Mouse (Mus musculus) Patski (cell line): Measurements from ENCODE around the gene Dppa4. TPM values are rescaled to one million over a fixed set of nuclear protein-coding genes. Genes with fewer than 3 reads are reported as not detected.
A peak's percentile ranks its signal among the peaks of the same experiment; 100 is the strongest.

ENCODE experiments used
- ATAC-seq: fragments of 100-300 bp; one replicate; pipeline ENCODE4 v1.8.0; 2021
- CTCF ChIA-PET: fragments of 350-600 bp; sonication (Branson Sonifier 250); formaldehyde crosslinking; loops from one replicate; lab custom pipeline; 2022; ENCODE audit warnings: inconsistent platforms; lab: Charles Lee
- POLR2A ChIA-PET: fragments of 350-600 bp; sonication (Branson Sonifier 250); formaldehyde crosslinking; loops from one replicate; lab custom pipeline; 2022; ENCODE audit warnings: antibody characterized with exemption, inconsistent platforms; lab: Charles Lee
- DNase-seq: peaks from one replicate; pipeline ENCODE4 v3.0.0-alpha.2; 2011; ENCODE audit warnings: low read depth, low spot score
- H3K27me3 ChIP-seq: fragments of 371-371 bp; one replicate; pipeline ENCODE4 v1.5.1; 2021
- CTCF ChIP-seq: fragments of 100-300 bp; IDR thresholded peaks from one replicate; pipeline ENCODE4 v1.5.1; 2021
- in situ Hi-C: fragments of 300-500 bp; cut with MboI; formaldehyde crosslinking; loops from 3 replicates; pipeline ENCODE4 v1.11.1; 2018; ENCODE audit warnings: low pct_unique_long_range_greater_than_20kb, mixed read lengths
- polyA plus RNA-seq: library from polyadenylated mRNA; unstranded; gene quantifications from one replicate; pipeline ENCODE4 v1.2.3, GENCODE M21; 2021

The Dppa4 gene
- polyA plus RNA-seq, 1 experiment from 2014 or later = not detected

GRCm38 (mm10) chr16:48323602-48324345 is 40.2 kb downstream of the Dppa4 start:
- no peak for DNase-seq
- POLR2A ChIA-PET = no interaction called here
- no peak for ATAC-seq
- no peak for TF ChIP-seq CTCF
- no peaks in the 10 kb centered on the region for H3K27me3 ChIP-seq
- CTCF ChIA-PET = no interaction called here
- in situ Hi-C loops = no loop called here

GRCm38 (mm10) chr16:48326903-48327302 is 43.4 kb downstream of the Dppa4 start:
- DNase-seq (no peak), ATAC-seq (no peak)
- POLR2A ChIA-PET = no interaction called here
- no peaks in the 10 kb centered on the region for H3K27me3 ChIP-seq
- TF ChIP-seq CTCF = no peak
- CTCF ChIA-PET = no interaction called here
- in situ Hi-C loops = no loop called here

GRCm38 (mm10) chr16:48328420-48328819 is 44.9 kb downstream of the Dppa4 start:
- H3K27me3 ChIP-seq = no peaks in the 10 kb centered on the region
- no peak for DNase-seq
- ATAC-seq = no peak
- CTCF ChIA-PET = no interaction called here
- TF ChIP-seq CTCF = peak; percentile 8
- POLR2A ChIA-PET = no interaction called here
- in situ Hi-C loops = no loop called here

- in situ Hi-C loops = no loop called here
- ATAC-seq (no peak), DNase-seq (no peak)
- H3K27me3 ChIP-seq = no peaks in the 10 kb centered on the region
- no peak for TF ChIP-seq CTCF
- CTCF ChIA-PET = no interaction called here
- POLR2A ChIA-PET = no interaction called here
Measured at GRCm38 (mm10) chr16:48331822-48332221, 48.3 kb downstream of the Dppa4 start.

GRCm38 (mm10) chr16:48335326-48335725 is 51.8 kb downstream of the Dppa4 start:
- no peak for ATAC-seq
- POLR2A ChIA-PET = no interaction called here
- in situ Hi-C loops = no loop called here
- no peak for TF ChIP-seq CTCF
- CTCF ChIA-PET = no interaction called here
- DNase-seq = no peak
- H3K27me3 ChIP-seq = no peaks in the 10 kb centered on the region

Other genes with a start within 250 kb of the Dppa4 start
- gene Dppa2, start 20.2 kb downstream of the Dppa4 start, polyA plus RNA-seq = not detected
- not detected for gene Gm5485, start 128.7 kb downstream of the Dppa4 start, polyA plus RNA-seq
- not detected for gene Morc1, start 147.5 kb downstream of the Dppa4 start, polyA plus RNA-seq